Mouse (Mus musculus): ENCODE measurements around the gene Olfr1202.

- TF ChIP-seq CTCF (IDR thresholded peaks at IDR 0.05; ENCODE audit: low read depth) (no peak), EP300 (optimal IDR thresholded peaks at IDR 0.05) (no peak)
Observed at GRCm38 (mm10) chr2:88829437-88829836, 15.1 kb downstream of the Olfr1202 start, which contains the start of gene Olfr1205.
